Mouse (Mus musculus) T-helper 17 cell (primary cell): ENCODE measurements at regions not wholly inside any gene's neighbourhood (a gene's known extent, or its start where the extent isn't known, plus 50 kb on each side); places are given as distances from the start of the nearest gene placed in this dataset.

Source experiments
- in situ Hi-C, 2 experiments: fragments of 300-600 bp; cut with MboI, MseI; formaldehyde crosslinking; loops; 1 replicate in 1 of 2; 2 replicates in 1 of 2; pipeline ENCODE4 v1.15.1; 2025; ENCODE audit warnings: high pct_unique_total_duplicates in 2 of 2

DNA sequence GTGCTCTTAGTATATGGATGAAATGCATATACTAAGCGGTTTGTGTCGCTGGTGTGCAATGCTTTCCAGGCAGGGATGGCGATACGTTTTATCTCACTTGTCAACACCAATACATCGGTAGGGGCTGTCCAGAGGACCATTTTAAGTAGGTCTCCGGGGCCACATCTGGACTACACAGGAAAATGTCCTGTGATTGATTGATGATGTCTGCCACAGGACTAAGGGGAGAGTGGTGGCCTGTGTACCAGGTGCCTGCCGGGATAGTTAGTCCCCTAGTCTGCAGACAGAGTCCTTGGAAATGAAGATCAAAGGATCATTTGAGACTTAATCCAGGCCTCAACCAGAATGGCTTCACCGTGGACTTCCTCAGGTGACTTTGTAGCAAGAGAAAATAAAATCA is 460.6 kb downstream of the Bnc2 start:
- in situ Hi-C loops, result no loop called here

- in situ Hi-C loops, result no loop called here
Observed at GRCm38 (mm10) chr4:84218961-84219360, 456.1 kb downstream of the Bnc2 start.

DNA sequence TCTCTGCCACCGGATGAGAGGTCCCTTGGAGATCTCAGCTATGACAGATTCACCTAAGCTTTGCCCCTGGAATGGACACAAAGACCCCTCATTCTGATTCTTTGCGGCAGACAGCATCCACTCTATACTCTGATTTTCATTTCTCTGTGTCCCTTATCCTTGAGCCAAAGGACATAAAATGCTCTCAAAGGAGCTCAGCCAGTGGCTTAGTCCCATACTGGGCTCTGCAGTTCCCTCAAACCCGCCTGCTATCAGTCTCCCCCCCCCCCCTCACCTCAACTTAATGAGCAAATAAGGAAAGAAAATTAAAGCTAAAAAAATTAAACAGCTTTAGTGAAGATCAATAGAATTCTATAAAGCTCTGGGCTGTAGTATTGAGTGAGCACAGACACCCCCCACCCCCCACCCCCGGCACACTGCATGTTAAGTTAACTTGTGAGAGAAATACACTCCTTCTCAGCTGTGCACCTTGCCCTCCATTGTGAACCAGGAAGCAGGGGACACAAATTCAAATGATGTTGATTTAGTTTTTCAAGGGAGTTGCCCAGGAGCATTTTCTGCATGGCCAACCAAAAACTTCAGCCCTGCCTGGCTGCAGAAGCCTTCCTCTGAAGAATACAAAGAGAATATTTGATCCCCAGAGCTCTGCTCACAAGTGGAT is 452.9 kb downstream of the Bnc2 start:
- in situ Hi-C loops, result no loop called here

DNA sequence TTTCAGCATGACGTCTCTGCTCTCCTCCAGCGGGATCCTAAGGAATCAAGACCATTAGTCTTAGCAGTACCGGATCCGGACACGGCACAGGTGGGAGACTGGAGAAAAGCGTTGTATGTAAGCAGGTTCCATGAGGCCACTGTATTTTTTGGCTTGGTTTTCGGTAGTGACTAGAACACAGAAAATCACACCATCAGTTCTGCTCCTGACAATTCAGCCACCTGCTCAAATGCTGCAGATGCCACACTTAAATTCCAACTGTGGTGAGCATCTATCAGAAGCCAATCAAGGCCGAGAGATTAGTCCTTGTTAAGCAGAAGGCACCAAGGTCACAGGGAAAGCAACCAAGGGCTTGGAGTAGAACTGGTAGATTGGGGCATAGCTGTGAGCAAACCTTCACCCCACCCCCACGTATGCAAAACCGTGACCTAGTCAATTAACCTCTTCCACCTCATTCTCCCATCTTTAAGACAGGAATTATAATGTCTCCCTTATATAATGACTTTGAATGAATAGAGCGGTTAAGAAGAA is 452.2 kb downstream of the Bnc2 start:
- in situ Hi-C loops, result no loop called here

- in situ Hi-C loops, result no loop called here
Observed at GRCm38 (mm10) chr4:84224556-84224955, 450.5 kb downstream of the Bnc2 start.
